Mouse (Mus musculus): ENCODE results near the gene H2-M10.1.
"Not testable (repeated sequence)": the region's sequence is repeated elsewhere in the genome, so short reads cannot be mapped to it uniquely, and the experiment has no call there.

DNA sequence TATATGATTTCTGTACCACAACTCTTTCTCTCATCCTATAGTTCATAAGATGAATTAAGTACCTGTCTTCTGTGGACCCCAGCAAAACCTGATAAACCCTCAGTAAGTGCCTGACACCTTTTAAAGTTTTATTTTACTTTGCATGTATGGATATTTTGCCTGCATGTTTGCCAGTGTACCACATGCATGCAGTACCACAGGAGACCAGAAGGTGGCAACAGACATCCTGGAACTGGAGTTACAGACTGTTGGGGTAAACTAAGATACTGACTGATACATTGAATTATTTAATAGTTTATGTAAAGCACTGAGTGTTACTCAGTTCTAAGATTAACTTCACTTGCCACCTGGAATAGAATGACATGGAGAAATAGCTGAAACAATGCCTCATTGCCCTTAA is 31.6 kb upstream of the H2-M10.1 start:
- TF ChIP-seq CTCF (IDR thresholded peaks at IDR 0.05; ENCODE audit: insufficient read depth, low read length), result peak; percentile 44; the same call in 1 of the 2 replicates
- not testable (repeated sequence) for TF ChIP-seq POLR2A (IDR thresholded peaks at IDR 0.05; ENCODE audit: borderline replicate concordance, extremely low read depth, low read depth, low read length)

Data from lung, adult 2 months (tissue).